In genomic region chr4:101219839-101220238, GRCm38 (mm10) we compare ENCODE assay signal across 14 mouse cellular contexts. TPM values are rescaled to one million over a fixed set of nuclear protein-coding genes. Genes with fewer than 3 reads are reported as not detected.
DNase-seq lines count a peak whose midpoint lies in the region; ATAC-seq and TF ChIP-seq lines count a peak whose summit lies in the region.
"Had no signal": no experiment of that assay in that cellular context is flagged by ENCODE, and none has a peak within 500 bp of the region (broad histone marks: within the 10 kb centered on the region; RNA-seq: fewer than 3 reads in every experiment).

No protein-coding gene starts in this region.

- H3K4me1 ChIP-seq in cerebellum, adult 2 months (ENCODE audit: control insufficient read depth, insufficient read depth, low read length): peaks cover 5% of the 10 kb centered on the region; the same call in 1 of the 2 replicates
- H3K4me1 ChIP-seq: hindbrain, embryonic 13.5 days; midbrain, embryonic 12.5 days had no signal

- H3K4me3 ChIP-seq in cerebellum, adult 2 months (replicated peaks; ENCODE audit: insufficient read depth, low read depth, low read length): no peak overlapping the region
- H3K4me3 ChIP-seq: heart, embryonic 10.5 days; hindbrain, embryonic 13.5 days; limb, embryonic 15.5 days; midbrain, embryonic 12.5 days had no signal

- no peak for ATAC-seq in monocyte, adult 5-6 weeks (replicated peaks; ENCODE audit: insufficient number of reproducible peaks, low FRiP score, low TSS enrichment, poor library complexity, severe bottlenecking)
- ATAC-seq: lung, postnatal 0 days had no signal

- no peak overlapping the region for H3K27ac ChIP-seq in cerebellum, adult 2 months (ENCODE audit: insufficient read depth, low read length)
- H3K27ac ChIP-seq: heart, embryonic 10.5 days; hindbrain, embryonic 13.5 days; midbrain, embryonic 12.5 days had no signal

- no peak for TF ChIP-seq POLR2A in cerebellum, adult 2 months (IDR thresholded peaks at IDR 0.05; ENCODE audit: borderline replicate concordance, insufficient read depth, low read length)

- no peaks in the 10 kb centered on the region for H3K27me3 ChIP-seq in cerebellum, adult 2 months (ENCODE audit: control insufficient read depth, insufficient read depth, low read length)
- H3K27me3 ChIP-seq: hindbrain, embryonic 13.5 days; limb, embryonic 15.5 days; midbrain, embryonic 12.5 days had no signal

- no peak for TF ChIP-seq CTCF in cerebellum, adult 2 months (IDR thresholded peaks at IDR 0.05; ENCODE audit: borderline replicate concordance, insufficient read depth, low read depth, low read length)

- 22% methylated on average over 2 of the region's 2 CpGs for WGBS in cerebellum, adult 2 months

- peak; percentile 41 to 64 for DNase-seq in cerebellum, adult 2 months
- DNase-seq in cerebellum, adult 9-11 months: no peak
- DNase-seq in layer of hippocampus, adult 11-12 months (ENCODE audit: low spot score): peak; percentile 43
- DNase-seq in layer of hippocampus, adult 9-10 months (ENCODE audit: low spot score): no peak
- DNase-seq in urinary bladder, postnatal 14 days (ENCODE audit: low spot score): peak; percentile 53
- no peak for DNase-seq in urinary bladder, postnatal 10 days (ENCODE audit: low spot score)
- peak; percentile 22 for DNase-seq in right cerebral cortex, postnatal 4 days
- DNase-seq: kidney, adult 2 months had no signal

RNA-seq across cellular contexts. Expression of gene Jak1, which starts 45.2 kb away (rescaled TPM):
- polyA plus RNA-seq in cerebellum, adult 2 months (2012; rRNA removed): 72.2 and 76.8 TPM in 2 replicates
- total RNA-seq in monocyte, adult 5-6 weeks (2017): 252 to 459 TPM (median 254 TPM) in 3 replicates

Comparison
In these comparisons a context has a peak if more than half of its experiments do, and no peak if none do; other contexts are left out.
1. DNase-seq: peak in cerebellum, adult 2 months (2 of 2), layer of hippocampus, adult 11-12 months (single experiment), urinary bladder, postnatal 14 days (single experiment) and right cerebral cortex, postnatal 4 days (single experiment); none in cerebellum, adult 9-11 months (single experiment), layer of hippocampus, adult 9-10 months (single experiment) and urinary bladder, postnatal 10 days (single experiment).